Mouse (Mus musculus): ENCODE data around the gene Shroom4.

DNA sequence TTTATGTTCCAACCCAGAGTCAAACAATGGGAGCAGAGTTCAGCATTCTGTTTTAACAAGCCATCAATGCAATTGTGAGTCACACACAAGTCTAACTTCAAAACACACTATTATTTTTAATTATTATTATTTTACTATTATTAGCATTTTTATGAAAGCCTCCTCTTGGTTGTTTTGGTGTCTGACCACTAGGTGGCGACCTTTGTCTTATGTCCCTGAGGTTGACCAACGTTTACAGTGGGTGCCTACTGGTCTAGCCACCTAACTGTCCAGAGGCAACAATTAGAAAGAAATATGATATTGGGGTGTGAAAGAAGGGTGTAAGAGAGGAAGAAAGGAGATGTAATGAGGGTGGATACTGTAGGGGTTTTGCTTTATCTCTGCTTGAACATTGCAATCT lies 254.4 kb downstream of the Shroom4 start:
- peak; percentile 39 for TF ChIP-seq CTCF (conservative IDR thresholded peaks at IDR 0.05; ENCODE audit: insufficient read depth, insufficient read length, low read depth, low read length)
- TF ChIP-seq POLR2A (IDR thresholded peaks at IDR 0.05; ENCODE audit: low read depth, low read length), result no peak

Data from kidney, adult 2 months (tissue).